Mouse (Mus musculus): ENCODE data around the gene Tmem199.

Gene Tmem199

DNA sequence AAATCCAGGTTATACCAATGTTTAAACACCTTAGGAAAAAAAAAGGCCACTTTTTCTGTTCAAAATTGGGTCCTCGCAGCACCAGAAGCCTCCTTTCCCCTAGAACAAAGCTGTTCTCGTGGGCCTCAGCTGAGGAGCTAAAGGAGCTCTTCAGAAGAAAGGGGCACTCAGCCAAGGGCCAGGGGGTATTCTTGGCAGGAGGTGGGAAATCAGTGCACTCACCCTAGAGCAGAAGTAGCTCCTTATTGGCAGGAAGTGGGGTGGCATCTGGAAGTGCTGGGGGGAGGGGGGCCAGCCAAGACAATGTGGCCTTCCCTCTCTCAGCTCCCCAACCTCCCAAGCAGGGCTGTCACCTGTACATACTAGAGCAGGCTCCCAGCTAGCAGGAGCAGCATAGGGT lies 12.9 kb upstream of the Tmem199 start:
- DNase-seq (ENCODE audit: low spot score in 2 of 2) = no peak

DNA sequence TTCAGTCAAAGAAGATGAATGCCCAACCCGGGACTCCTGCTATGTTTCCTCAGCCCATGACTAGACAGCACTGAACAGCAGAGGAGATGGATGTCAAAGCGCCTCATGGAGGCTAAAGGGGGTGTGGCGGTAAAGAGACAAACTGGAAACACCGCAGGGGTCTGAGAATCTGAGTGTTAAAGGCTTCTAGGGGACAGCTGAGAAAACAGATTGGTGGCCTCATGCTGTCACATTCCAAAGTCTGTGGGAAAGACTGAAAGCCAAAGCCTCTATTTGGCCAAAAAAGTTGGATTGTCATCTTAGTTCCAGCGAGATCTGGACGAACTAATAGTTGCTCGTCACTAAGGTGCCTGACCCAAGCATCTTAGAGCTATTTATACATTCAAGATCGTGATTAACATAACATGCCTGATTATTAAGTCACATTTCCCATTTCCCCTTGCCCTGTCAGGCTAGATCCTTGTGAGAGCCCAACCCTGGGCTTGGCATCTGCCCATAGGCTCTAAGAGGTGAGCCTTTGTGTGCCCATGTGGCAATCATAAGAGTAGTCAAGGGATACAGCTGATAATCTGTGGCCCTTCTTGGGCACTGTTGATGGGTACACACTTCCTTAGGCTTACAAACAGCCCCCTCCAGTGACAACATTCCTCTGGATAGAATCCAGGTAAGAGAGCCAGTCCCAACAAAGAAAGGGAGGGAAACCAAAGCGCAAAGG lies 11.4 kb upstream of the Tmem199 start:
- no peak for DNase-seq (ENCODE audit: low spot score in 2 of 2)

DNA sequence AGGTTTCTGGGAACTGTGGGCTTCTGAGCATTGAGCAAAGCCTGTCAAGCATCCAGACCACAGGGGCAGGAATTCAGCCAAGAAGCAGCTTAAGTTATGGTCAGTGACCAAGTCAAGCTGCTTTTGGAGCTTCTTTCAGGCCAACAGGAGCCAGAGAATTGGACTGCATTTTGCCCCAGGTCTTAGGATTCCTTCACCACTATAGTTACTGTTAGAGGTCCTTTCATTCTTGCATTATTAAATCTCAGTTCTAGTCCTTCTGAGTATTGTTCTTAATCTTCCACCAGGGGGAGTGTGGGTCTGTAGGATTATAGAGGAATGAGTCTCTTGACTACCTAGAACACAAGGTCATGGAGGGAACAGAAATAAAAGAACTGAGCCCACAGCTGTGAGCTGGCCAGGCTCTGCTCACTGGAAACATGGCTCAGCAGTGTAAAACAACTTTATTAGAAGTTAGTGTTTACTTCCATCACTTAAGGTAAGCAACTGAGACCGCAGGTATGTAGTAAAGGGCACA lies 10.6 kb upstream of the Tmem199 start:
- DNase-seq (ENCODE audit: low spot score in 2 of 2) = no peak

DNA sequence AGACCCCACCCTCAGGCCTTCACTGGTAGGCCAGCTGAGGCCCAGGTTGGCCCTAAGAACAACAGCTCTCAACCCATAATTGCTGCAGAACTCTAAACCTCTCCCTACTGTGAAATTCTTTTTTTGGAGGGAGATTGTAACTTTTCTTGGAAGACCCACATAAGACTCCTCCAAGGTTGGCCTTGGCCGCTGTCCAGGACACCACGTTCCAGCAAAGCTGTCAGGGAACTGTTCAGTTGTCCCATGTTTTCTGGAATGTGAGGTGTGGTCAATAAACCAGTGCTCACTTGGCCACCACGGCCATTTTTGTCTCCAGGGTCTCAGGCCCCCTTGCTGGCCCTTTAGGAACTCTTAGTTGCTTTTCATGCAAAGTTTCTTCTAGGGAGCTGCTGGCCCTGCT lies 9.9 kb upstream of the Tmem199 start:
- no peak for DNase-seq (ENCODE audit: low spot score in 2 of 2)

DNA sequence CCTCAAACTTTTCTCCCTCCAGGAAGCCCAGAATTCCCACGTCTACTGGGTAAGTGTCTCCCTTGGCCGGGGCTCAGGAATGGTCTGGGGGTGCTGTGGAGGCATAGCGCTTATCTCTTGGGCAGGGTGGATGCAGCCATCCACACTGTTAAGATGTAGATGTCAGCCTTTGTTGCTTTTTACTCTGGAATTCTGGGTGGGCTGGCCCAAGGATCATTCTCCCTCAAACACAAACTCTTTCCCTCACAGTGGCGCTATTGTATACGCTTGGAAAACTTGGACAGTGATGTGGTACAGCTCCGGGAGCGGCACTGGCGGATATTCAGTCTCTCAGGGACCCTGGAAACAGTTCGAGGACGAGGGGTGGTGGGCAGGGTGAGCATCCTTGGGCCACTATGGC lies 7.0 kb upstream of the Tmem199 start:
- no peak for DNase-seq (ENCODE audit: low spot score in 2 of 2)

DNA sequence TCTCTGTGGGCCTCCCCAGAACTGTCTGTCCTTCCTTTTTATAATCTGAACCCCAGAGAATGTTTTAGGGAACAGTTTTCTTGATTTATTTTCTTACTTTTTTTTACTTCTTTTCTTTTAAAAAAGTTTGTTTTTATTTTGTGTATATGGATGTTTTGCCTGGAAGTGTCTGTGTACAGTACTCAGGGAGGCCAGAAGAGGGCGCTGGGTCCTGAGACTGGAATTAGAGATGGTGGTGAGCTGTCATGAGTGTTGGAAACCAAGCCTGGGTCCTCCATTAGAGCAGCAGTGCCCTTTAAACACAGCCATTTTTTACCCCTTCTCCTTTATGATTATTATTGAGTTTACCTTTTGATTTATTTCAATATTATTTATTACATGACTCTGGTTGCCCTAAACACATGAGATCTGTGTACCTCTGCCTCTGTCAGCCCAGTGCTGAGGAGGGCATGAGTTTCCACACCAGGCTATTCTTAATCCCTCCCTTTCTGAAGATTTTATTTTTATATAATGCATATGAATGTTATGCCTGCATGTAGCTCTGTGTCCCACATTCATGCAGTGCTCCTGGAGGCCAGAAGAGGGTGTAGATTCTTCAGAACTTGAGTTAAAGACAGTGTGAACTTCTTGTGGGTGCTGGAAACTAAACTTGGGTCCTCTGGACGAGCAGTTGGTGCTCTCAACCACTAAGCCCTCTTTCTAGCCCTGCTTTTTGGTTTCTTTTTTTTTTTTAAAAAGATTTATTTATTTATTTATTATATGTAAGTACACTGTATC lies 3.8 kb upstream of the Tmem199 start:
- no peak for DNase-seq (ENCODE audit: low spot score in 2 of 2)

DNA sequence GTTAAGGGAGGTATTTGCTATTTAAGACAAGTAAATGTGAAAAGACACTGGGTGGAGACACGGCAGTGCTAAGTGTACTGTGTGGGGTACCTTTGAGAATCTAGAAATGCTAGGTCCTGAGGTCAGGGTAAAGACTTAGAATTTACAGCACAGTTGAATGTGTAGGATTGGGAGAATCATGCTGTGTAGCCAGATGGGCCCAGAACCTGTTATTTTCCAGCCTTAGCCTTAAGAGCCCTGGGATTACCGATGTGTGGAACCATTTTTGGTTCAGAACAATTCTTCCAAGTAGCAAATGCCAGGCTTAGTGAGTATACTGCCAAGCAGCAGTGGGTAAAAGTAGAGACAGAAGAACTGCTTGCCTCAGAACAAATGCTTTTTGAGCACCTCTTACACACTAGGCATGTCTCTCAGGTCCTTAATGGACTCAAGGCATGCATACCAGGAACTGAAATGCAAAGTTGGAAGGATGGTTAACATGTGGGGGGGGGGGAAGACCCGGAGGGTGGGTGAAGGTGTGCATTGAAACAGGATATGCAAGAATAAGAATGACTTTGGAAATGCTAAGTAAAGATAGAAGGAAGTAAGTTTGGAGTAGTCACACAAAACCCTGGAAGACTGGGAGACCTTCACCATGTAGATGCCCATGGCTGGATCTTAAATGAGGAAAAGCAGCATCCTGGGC lies 1.3 kb upstream of the Tmem199 start:
- DNase-seq (ENCODE audit: low spot score in 2 of 2) = no peak

DNA sequence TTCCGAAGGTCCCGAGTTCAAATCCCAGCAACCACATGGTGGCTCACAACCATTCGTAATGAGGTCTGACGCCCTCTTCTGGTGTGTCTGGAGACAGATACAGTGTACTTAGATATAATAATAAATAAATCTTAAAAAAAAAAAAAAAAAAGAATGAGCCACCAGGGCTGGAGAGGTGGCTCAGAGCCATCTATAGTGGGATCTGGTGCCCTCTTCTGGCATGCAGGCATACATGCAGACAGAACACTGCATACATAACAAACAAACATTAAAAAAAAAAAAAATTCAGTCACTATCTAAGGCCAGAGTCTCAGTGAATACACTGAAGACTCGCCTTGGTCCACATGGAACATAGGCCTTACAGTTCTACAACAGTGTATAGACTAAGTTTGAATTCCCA lies 2.8 kb downstream of the Tmem199 start:
- DNase-seq (ENCODE audit: low spot score in 2 of 2) = no peak

DNA sequence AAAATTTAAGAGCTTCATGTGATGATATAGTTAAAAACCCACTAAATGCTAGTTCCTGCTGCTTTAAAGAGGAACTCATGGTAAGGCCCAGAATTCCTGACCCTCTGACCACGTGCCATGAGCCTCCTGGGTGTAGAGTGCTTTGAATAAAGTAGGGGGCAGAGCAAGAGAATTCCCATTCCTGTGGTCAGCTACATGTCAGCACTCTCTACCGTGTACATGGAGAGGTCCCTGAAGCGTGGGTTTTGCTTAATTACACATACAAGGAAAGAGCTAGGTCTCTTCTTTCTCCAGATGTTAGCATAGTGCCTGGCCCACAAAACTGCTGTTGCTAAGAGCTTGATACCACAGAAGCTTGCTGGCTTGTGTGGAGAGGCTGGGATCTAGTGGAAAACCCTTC lies 6.5 kb downstream of the Tmem199 start:
- DNase-seq (ENCODE audit: low spot score in 2 of 2) = no peak

DNA sequence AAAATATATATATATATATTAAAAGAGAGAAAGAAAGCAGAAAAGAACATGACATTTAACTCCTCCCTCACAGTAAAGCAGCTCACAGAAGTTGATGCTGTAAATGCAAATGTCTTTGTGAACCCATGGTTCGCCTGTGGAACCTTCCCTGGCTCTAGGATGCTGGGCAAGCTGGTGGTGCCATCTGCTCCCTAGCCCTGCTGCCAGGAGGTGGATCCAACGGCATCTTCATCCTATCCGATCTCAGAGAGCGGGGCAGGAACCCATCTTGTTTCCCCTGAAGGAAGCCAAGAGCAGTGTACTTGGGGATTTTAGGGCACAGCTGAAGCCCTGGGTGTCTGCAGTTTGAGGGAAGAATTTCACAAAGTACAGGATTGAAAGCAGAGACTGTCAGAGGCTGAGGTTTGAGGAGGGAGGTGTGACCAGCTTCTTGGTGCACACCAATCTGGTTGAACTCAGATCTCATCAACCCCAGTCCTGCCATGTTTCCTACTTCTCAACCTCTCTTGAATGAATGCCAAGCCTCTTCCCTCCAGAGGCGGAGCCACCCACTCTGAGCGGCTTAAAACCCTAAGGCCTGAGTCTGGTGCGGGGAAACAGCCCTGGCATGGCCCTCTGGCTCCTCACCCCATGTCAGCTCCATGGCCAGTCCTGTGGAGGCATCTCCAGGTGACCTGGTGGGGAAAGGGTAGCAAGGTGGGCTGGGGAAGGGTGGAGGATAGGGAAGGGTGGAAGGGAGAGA lies 8.9 kb downstream of the Tmem199 start, which contains the start of gene Sebox:
Gene Sebox (plus strand): TSS at position 539 of the 742 bp plus-strand sequence.
- no peak for DNase-seq (ENCODE audit: low spot score in 2 of 2)

DNA sequence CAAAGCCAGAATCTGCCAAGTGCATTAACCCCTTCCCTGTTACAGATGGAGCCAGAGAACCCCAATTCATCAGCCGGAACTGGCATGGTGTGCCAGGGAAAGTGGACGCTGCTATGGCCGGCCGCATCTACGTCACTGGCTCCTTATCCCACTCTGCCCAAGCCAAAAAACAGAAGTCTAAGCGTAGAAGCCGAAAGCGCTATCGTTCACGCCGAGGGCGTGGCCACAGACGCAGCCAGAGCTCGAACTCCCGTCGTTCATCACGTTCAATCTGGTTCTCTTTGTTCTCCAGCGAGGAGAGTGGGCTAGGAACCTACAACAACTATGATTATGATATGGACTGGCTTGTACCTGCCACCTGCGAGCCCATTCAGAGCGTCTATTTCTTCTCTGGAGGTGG lies 10.4 kb downstream of the Tmem199 start:
- no peak for DNase-seq (ENCODE audit: low spot score in 2 of 2)

DNA sequence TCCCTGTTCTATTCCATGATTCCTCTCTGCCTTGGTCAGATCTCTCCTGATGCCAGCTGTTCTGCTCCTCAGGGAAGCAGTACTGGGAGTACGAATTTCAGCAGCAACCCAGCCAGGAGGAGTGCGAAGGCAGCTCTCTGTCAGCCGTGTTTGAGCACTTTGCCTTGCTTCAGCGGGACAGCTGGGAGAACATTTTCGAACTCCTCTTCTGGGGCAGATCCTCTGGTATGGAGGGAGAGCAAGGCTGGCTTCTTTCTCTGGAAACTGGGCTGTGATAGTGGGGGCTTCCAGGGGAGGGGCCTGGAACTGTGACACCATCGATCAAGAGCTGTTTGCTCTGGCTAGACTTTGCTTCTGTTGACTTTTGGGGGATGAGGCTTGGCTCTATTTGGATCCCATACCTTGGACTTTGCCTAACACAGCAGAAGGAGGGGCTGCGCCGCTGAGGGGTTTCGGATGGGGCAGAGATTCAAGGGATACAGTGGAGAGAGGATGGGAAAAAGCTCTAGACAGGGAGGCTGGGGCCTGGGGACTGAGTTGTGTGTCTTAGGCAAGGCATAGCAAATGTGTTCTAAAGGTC lies 11.3 kb downstream of the Tmem199 start:
- DNase-seq (ENCODE audit: low spot score in 2 of 2) = no peak

DNA sequence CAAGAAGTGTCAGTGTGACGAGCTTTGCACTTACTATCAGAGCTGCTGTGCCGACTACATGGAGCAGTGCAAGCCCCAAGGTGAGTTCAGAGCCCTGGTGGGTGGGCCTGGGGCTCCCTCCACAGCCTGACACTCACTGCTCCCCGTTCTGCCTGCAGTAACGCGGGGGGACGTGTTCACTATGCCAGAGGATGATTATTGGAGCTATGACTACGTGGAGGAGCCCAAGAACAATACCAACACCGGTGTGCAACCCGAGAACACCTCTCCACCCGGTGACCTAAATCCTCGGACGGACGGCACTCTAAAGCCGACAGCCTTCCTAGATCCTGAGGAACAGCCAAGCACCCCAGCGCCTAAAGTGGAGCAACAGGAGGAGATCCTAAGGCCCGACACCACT lies 12.4 kb downstream of the Tmem199 start:
- DNase-seq (ENCODE audit: low spot score in 2 of 2) = no peak

DNA sequence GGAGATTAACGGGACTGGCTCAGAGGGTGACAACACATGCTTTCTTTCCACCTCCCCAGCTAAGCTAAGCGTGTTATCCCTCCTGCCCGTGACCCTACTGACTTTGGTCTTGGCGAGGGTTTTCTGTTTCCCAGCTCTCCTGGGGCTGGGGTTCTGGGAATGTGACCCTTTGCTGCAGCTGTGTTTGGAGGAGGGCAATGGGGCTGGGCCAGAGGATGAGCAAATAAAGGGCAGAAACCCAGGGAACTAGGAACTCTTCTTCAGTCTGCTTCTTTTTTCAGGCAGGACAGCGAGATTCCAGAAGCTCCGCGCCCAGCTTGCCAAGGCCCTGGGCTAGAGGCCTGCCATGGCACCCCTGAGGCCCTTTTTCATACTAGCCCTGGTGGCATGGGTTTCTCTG lies 13.0 kb downstream of the Tmem199 start, which contains the start of gene Vtn:
Gene Vtn (plus strand): TSS at position 88 of the 400 bp plus-strand sequence.
- no peak for DNase-seq (ENCODE audit: low spot score in 2 of 2)

DNA sequence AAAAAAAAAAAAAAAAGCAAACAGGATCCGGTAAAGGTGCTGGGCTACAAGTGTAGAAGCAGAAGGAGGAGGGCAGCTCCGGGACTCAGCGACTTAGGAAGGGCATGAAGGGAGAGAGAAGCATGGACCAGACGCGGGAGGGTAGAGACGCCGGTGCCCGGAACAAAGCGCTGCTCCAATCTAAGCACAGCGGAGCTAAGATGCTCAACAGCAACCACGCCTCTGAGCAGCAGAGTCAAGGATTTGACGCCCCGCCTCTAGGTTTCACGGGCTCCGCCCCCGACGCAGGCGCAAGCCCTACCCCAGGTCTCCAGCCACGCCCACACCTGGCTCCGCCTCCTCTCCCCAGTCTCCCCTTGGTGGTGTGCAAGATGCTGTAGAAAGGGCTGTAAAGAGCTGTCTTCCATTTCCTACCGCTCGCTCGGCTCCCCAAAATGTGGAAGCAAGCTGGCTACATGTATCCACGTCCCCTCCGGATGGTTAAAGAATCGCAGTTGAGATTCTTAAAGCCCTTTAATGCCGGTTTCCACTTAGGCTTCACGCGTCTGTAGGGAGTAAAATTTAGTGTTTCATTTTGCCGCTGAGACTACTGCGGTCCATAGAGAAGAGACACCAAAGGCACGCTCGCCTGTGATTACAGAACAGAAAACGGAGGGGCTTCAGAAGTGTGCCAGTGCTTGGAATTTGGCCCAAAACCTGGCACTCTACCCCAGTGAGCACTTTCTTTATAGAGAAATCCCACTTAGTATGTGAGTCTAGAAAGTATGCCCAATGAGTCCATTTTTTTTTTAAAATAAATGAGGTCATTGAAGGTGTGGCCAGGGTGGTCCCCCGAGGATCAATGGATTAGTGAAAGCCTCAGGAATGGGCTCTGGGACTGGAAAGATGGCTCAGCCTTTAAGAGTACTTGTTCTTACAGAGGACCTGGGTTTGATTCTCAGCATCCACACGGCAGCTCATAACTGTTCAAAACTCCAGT lies 14.1 kb downstream of the Tmem199 start, which contains the start of gene Sarm1:
Gene Sarm1 (minus strand): TSS at position 211 of the 979 bp plus-strand sequence.
- peak; percentile 95 to 96 for DNase-seq (ENCODE audit: low spot score in 2 of 2)

DNA sequence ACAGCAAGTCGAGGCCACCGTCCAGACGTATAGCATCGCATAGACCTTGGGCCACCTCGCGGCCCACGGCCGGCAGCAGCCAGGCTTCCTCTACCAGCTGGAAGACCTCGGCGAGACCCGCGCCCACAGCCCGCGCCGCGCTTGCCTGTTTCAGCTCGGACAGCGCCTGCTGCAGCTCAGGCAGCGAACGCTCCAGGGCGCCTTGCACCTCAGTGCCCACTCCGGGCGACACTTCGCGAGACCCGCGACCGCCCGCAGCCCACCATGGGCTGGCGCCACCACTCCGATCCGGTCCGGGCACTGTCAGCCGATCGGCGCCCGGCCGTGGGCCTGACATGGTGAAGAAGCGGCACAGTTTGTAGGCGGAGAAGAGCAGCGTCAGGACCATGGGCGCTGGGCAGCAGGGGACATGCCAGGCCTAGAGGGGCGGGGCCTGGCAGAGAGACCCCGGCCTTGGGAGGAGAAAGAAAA lies 14.9 kb downstream of the Tmem199 start:
- peak in 1 of 2 experiments; percentile 13 for DNase-seq (ENCODE audit: low spot score in 2 of 2)

DNA sequence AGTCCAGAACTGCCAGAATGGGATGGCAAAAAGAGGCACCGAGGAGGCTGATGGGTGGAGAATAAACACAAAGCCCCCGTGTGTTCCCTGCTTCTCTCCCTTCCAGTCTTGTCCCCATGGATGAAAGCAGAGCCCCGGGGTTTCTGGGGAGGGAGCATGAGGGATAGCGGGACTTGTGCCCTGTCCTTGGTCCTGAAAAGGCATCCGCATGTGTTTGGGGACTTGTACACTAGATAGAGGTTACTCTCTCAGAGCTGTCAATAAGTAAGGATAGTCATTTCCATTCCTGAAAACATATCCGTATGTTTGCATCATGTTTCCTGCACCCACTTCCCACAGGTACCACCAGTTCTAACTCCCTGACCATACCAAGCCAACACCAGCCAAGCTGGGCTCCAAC lies 16.1 kb downstream of the Tmem199 start:
- DNase-seq (ENCODE audit: low spot score in 2 of 2) = no peak

DNA sequence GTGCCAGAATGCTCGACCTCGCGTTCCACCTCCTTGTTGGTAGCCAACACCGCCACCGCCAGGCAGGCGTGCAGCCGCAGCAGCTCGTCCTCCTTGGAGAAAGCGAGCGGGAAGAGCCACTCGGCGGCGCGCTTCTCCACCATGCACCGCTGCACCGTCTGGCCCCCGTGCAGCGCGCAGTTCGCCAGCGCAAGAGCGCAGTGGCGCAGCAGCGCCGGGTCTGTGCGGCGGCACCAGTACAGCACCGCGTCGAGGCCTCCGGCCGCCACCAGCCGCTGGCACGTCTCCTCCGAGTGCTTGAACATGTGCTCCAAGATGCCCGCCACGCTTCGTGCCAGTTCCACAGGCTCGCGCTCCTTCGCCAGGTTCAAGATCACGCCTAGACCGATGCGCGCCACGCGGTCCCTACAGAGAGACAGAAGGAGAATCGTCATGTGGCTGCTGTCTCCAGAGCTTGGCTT lies 21.2 kb downstream of the Tmem199 start:
- no peak for DNase-seq (ENCODE audit: low spot score in 2 of 2)

DNA sequence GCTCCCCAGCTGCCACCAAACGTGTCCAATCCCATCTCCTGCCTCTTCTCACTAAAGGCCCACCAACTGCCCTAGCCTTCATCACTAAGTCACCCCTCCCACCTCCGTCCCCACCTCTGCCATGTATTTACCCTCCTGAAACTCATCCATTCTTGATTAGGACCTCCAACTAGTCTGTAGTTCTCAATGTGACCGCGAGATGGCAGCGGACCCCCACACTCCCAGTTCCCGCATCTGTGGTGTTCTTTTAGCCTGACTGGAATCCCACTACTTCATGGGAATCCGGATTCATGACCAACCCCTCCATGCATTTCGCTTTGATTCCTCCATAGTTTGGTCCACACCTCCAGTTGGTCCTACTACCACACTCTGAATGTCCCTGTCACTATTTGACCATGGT lies 23.8 kb downstream of the Tmem199 start:
- DNase-seq (ENCODE audit: low spot score in 2 of 2) = peak in 1 of 2 experiments; percentile 25

DNA sequence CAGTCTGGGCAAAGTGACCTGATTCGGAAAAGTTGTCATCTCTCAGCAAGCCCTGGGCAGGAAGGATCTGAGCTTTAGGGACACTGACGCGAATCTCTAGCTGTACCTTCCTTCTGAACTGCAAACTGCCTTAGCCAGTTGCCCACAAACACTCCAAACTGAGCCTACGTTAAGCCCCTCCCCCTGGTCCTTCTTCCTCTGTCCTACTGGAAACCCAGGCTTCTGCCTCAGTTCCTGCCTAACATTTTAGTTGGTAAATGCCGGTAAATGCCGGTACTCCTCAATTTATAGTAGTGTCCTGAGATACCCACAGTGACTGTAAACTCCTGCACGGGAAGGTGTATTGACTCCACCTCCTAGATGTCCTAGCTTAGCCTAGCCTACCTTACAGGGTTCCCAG lies 28.3 kb downstream of the Tmem199 start:
- no peak for DNase-seq (ENCODE audit: low spot score in 2 of 2)
